Mouse (Mus musculus) heart, embryonic 15.5 days (tissue): ENCODE data around the gene Spns2. TPM values are rescaled to one million over a fixed set of nuclear protein-coding genes. Genes with fewer than 3 reads are reported as not detected.

Experiments used
- ATAC-seq: fragments of 200-750 bp; cut with Nextera tagmentation; replicated peaks from 2 replicates; pipeline ENCODE4 v1.8.0; 2017; ENCODE audit warnings: low read depth, moderate TSS enrichment; ENCODE audit not compliant: insufficient number of reproducible peaks, insufficient read depth, low FRiP score
- H3K27ac ChIP-seq: fragments of 300-500 bp; sonication (generic); 2 replicates; pipeline ENCODE4 v1.5.1; 2015; ENCODE audit warnings: mild to moderate bottlenecking, inconsistent platforms
- H3K27me3 ChIP-seq: fragments of 300-500 bp; sonication (generic); 2 replicates; pipeline ENCODE4 v1.6.1; 2015; ENCODE audit warnings: inconsistent platforms
- H3K36me3 ChIP-seq: fragments of 300-500 bp; sonication (generic); 2 replicates; pipeline ENCODE4 v1.6.1; 2015; ENCODE audit warnings: mild to moderate bottlenecking, inconsistent platforms
- H3K4me1 ChIP-seq: fragments of 300-500 bp; sonication (generic); replicated peaks from 2 replicates; pipeline ENCODE4 v1.6.1; 2015; ENCODE audit warnings: inconsistent platforms
- H3K4me2 ChIP-seq: fragments of 300-500 bp; sonication (generic); 2 replicates; pipeline ENCODE4 v1.6.1; 2015; ENCODE audit warnings: inconsistent platforms, mild to moderate bottlenecking, moderate library complexity
- H3K4me3 ChIP-seq: fragments of 300-500 bp; sonication (generic); 2 replicates; pipeline ENCODE4 v1.5.1; 2015; ENCODE audit warnings: mild to moderate bottlenecking, inconsistent platforms
- H3K9ac ChIP-seq: fragments of 300-500 bp; sonication (generic); 2 replicates; pipeline ENCODE4 v1.6.1; 2015; ENCODE audit warnings: mild to moderate bottlenecking, inconsistent platforms
- H3K9me3 ChIP-seq: fragments of 300-500 bp; sonication (generic); replicated peaks from 2 replicates; pipeline ENCODE4 v1.6.1; 2016; ENCODE audit warnings: inconsistent platforms
- WGBS: fragments of 180-500 bp; shearing (Covaris S2); methylation state at CpG from one replicate; pipeline ENCODE4 v1.1.7; 2015; ENCODE audit warnings: mixed read lengths; 5-methylcytosine and 5-hydroxymethylcytosine counted together
- polyA plus RNA-seq: library from polyadenylated mRNA; unstranded; fragments of >200 nt; fragmentation: Nextera tagmentation; extraction: Ambion mirVana; gene quantifications from 2 replicates; pipeline ENCODE4 v1.2.1, GENCODE M21; 2015

The Spns2 gene
- polyA plus RNA-seq, 1 experiment from 2014 or later: 2.8 TPM

DNA sequence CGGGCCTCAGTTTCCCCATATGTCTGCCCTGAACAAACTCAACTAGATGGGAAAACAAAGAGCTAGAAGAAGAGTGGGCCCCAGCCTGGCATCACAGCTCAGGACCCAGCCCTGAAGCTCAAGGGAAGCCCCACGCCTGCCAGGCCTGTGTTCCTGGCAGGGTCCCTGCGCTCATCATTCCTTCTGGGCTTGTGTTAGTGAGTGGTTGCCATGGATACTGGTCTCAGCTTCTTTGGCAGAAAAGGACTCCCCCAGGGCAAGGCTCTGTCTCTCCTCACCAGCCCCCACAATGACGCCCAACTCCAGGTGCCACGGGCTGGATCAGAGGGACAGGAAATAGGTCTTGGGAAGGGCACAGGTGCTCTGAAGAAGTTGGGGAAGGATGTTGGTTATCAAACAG lies 4.5 kb downstream of the Spns2 start:
- peaks cover 44% of the 10 kb centered on the region for H3K4me1 ChIP-seq
- no peak overlapping the region for H3K4me2 ChIP-seq
- no peak overlapping the region for H3K27ac ChIP-seq
- no peak overlapping the region for H3K9ac ChIP-seq
- H3K27me3 ChIP-seq: peaks cover 41% of the 10 kb centered on the region
- H3K36me3 ChIP-seq: no peaks in the 10 kb centered on the region
- H3K9me3 ChIP-seq: no peaks in the 10 kb centered on the region
- H3K4me3 ChIP-seq: no peak overlapping the region
- WGBS: 59% methylated on average over 5 of the region's 5 CpGs
- ATAC-seq: no peak

DNA sequence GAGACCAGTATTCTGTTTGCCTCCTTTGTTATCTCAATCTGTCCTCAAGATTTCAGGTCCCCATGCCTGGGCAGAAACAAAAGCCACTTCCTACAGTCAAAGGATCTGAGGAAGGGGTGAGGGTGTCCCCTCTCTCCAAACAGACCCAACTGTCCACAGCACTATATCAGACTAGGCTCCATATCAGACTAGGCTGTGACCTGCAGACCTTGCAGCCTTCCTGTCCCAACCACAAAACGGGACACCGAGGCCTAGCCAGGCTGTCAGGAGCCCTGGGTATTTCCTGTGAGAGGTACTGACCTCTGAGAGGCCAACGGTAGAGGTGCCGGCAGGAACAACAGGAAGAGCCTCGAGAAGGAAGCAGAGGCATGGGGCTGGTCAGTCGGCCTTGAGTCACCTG lies 5.2 kb downstream of the Spns2 start:
- no peak for ATAC-seq
- Histone ChIP-seq H3K27ac (no peak overlapping the region), H3K4me3 (no peak overlapping the region), H3K9me3 (no peaks in the 10 kb centered on the region), H3K4me2 (no peak overlapping the region), H3K27me3 (peaks cover 37% of the 10 kb centered on the region), H3K4me1 (peaks cover 42% of the 10 kb centered on the region), H3K36me3 (no peaks in the 10 kb centered on the region), H3K9ac (no peak overlapping the region)
- WGBS: 39% methylated on average over 6 of the region's 6 CpGs

DNA sequence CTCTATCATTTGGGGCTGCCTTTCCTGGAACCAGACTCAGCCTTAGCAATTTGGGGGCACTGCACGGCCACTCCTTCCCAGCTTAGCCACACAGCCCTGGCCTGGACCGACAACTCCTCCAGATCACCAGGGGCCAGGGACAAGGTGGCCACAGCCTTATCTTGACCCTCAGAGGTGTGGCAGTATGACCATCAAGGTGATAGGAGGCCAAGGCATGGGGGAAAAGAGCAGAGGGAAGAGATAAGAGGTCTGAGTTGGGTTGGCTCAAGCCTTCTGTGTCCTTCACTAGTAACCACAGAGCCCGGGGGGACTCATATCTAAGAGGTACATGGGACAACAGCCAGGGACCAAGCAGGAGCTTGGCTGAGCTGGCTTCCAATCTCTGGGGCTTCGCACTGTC lies 7.8 kb downstream of the Spns2 start:
- 51% methylated on average over 4 of the region's 4 CpGs for WGBS
- Histone ChIP-seq H3K4me2 (no peak overlapping the region), H3K27ac (no peak overlapping the region)

DNA sequence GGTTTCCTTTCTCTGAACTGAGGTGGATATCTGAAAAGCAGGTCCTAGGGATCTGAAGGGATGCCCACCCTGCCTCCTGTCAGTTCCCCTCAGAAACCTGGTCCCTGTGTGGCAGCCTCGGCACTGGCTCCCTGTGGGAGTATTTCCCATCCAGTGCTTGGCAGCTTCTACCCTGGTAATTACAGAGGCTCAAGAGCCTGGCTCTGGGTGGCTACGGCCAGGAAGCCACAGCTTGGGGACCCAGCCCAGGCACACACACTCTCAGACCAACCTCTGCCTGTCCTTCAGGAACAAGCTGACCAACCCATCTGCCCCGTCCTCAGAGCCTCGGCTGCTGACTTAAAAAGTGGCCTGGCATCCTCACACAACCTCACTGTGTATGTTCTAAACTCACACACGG lies 8.4 kb downstream of the Spns2 start:
- Histone ChIP-seq H3K4me3 (no peak overlapping the region), H3K27ac (no peak overlapping the region)

More for the DNA sequence above, 7.8 kb downstream of the Spns2 start:
- H3K4me1 ChIP-seq: peaks cover 38% of the 10 kb centered on the region
- H3K9ac ChIP-seq: no peak overlapping the region
- ATAC-seq: no peak
- H3K27me3 ChIP-seq: peaks cover 12% of the 10 kb centered on the region
- H3K9me3 ChIP-seq: no peaks in the 10 kb centered on the region
- no peak overlapping the region for H3K4me3 ChIP-seq
- H3K36me3 ChIP-seq: no peaks in the 10 kb centered on the region

DNA sequence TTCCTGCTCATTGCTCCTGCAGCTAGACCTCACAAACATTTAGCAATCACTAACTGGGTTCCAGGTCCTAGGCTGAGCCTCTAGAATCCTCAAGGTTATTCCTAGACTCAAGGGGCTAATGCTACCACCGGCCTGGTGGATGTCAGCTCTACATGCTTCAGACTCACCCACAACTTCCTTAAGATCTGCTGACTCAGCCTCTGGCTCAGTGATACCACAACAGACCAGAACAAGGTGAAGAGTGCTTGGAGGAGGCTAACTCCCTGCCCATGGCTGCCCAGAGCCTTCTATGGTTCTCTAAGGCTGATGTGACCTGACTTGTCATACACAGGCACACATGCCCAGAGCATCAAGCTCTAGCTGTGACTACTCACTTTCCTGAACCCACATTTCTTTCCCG lies 10.2 kb downstream of the Spns2 start:
- Histone ChIP-seq H3K4me2 (no peak overlapping the region), H3K36me3 (no peaks in the 10 kb centered on the region), H3K27ac (no peak overlapping the region), H3K9me3 (no peaks in the 10 kb centered on the region), H3K4me1 (peaks cover 26% of the 10 kb centered on the region), H3K4me3 (no peak overlapping the region), H3K9ac (no peak overlapping the region), H3K27me3 (no peaks in the 10 kb centered on the region)
- ATAC-seq: no peak
- 66% methylated on average over 2 of the region's 2 CpGs for WGBS

More for the DNA sequence above, 8.4 kb downstream of the Spns2 start:
- H3K4me2 ChIP-seq: no peak overlapping the region
- 65% methylated on average over 5 of the region's 5 CpGs for WGBS
- H3K4me1 ChIP-seq: peaks cover 38% of the 10 kb centered on the region
- H3K36me3 ChIP-seq: no peaks in the 10 kb centered on the region
- no peak overlapping the region for H3K9ac ChIP-seq
- H3K27me3 ChIP-seq: peaks cover 7% of the 10 kb centered on the region; the same call in 1 of the 2 replicates
- no peak for ATAC-seq
- H3K9me3 ChIP-seq: no peaks in the 10 kb centered on the region

DNA sequence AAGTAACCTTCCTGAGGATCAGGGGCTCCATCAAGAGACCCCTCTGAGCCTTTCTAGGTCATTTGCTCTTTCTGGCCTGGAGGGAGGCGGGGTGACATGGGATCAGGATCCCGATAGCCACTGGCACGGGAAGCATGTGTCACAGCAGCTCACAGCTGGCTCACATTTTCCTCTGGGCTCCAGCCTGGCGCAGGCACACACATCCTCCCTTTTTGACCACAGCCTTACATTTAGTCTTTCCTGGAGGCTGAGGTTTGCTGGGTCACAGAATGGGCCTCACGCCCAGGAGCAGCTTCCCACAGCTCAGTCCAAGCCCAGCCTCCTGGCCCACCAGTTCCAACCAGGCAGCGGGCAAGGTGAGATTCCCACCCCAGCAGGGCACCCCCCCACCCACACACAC lies 11.5 kb downstream of the Spns2 start:
- Histone ChIP-seq H3K9me3 (no peaks in the 10 kb centered on the region), H3K27me3 (no peaks in the 10 kb centered on the region), H3K4me3 (no peak overlapping the region), H3K27ac (peak overlapping the region; percentile 53), H3K36me3 (no peaks in the 10 kb centered on the region), H3K9ac (no peak overlapping the region), H3K4me1 (peaks cover 25% of the 10 kb centered on the region), H3K4me2 (no peak overlapping the region)
- 30% methylated on average over 6 of the region's 6 CpGs for WGBS
- ATAC-seq: no peak

DNA sequence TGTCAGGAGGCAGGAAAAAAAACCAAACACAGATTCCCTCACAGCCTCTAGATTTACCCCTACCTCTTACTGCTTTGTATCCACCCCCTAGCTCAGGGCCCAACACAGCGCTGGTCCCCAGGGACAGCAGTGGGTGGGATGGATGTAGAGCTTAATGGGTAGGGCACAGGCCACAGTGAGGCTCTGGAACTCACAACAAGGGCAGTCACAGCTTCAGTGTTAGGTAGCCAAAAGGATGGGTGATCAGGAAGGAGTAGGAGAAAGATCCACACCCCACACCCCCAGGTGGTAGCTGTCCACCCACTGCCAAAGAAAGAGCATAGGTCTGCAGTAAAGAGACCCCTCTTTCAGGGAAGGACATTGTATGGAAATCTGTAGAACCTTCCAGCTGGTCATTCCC lies 12.1 kb downstream of the Spns2 start:
- Histone ChIP-seq H3K9ac (0 out of 2 replicates have a peak overlapping the region, but pooled peaks have one; percentile 24), H3K4me2 (no peak overlapping the region), H3K9me3 (no peaks in the 10 kb centered on the region), H3K36me3 (no peaks in the 10 kb centered on the region), H3K27ac (peak overlapping the region; percentile 53), H3K4me1 (peaks cover 22% of the 10 kb centered on the region), H3K27me3 (no peaks in the 10 kb centered on the region), H3K4me3 (no peak overlapping the region)
- ATAC-seq: no peak
- 87% methylated on average over 1 of the region's 1 CpGs for WGBS

DNA sequence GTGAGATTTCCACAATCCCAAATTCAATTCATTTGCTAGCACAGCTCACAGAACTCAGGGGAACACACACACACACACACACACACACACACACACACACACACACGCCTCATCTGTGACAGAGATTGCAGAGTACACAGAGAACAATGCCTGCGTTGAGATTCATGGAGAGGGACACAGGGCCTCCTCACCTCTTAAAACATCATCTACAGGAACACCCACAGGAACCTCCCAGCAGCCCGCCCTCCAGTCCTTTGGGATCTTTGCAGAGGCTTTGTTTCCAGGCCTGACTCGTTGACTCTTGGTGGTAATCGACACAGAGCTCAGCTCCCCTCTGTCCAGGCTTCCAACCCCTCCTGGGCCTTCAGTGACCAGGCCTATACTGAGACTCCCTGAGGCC lies 12.5 kb downstream of the Spns2 start:
- 41% methylated on average over 5 of the region's 5 CpGs for WGBS
- H3K4me2 ChIP-seq: no peak overlapping the region
- peak overlapping the region; percentile 53 for H3K27ac ChIP-seq
- H3K27me3 ChIP-seq: no peaks in the 10 kb centered on the region
- H3K9me3 ChIP-seq: no peaks in the 10 kb centered on the region
- H3K4me1 ChIP-seq: peaks cover 21% of the 10 kb centered on the region
- no peak for ATAC-seq
- 0 out of 2 replicates have a peak overlapping the region, but pooled peaks have one; percentile 24 for H3K9ac ChIP-seq
- H3K4me3 ChIP-seq: no peak overlapping the region
- H3K36me3 ChIP-seq: no peaks in the 10 kb centered on the region

DNA sequence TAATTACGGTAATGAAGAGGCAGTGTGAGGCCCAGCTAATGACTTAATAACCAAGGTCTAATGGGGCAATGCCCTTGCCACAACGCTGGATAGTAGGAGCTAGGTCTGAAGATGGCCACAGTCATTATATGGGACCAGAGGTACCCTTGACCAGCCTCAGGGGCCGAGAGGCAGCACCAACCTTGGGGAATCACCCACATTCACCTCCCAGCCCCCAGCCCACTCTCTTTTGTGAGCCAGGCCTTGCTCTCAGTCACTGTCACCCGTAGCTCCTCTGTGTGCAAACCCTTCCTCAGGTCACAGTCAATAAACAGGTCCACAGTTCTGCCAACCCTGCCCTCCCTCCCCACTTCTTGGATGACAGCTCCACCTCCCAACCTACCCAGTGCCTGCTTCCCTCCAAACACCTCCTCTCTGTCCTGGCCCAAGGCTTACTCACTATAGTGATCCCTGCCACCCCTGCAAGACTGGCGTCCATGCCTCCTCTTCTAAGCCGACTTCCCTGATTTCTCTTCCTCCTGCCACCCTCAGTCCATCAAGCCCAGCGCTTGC lies 13.6 kb downstream of the Spns2 start:
- 73% methylated on average over 7 of the region's 7 CpGs for WGBS
- H3K4me2 ChIP-seq: no peak overlapping the region
- H3K9me3 ChIP-seq: no peaks in the 10 kb centered on the region
- H3K27me3 ChIP-seq: no peaks in the 10 kb centered on the region
- H3K4me1 ChIP-seq: peaks cover 14% of the 10 kb centered on the region
- H3K27ac ChIP-seq: 0 out of 2 replicates have a peak overlapping the region, but pooled peaks have one; percentile 48
- H3K36me3 ChIP-seq: no peaks in the 10 kb centered on the region
- H3K4me3 ChIP-seq: no peak overlapping the region
- no peak overlapping the region for H3K9ac ChIP-seq
- ATAC-seq: no peak

DNA sequence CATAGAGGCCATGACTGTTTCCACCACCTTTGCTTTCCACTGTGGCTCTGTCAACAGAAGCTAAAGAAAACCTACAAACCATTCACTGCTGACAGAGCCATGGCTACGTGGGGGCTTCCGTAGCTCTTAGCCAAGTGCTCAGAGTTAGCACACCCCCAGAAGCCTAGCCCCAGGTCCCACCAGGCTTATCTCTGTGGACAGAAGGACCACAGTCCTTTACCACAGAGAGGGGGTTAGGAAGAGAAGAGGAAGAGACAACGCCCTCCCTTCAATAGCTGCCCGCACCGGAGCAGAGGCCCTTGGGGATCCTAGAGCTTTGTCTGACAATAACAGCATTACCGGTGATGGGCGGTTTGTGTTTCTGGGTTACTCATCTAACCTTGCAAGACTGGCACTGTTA lies 14.3 kb downstream of the Spns2 start:
- no peak overlapping the region for H3K9ac ChIP-seq
- peaks cover 18% of the 10 kb centered on the region for H3K4me1 ChIP-seq
- peak overlapping the region; percentile 48; the same call in 1 of the 2 replicates for H3K27ac ChIP-seq
- H3K4me3 ChIP-seq: no peak overlapping the region
- no peaks in the 10 kb centered on the region for H3K36me3 ChIP-seq
- WGBS: 64% methylated on average over 7 of the region's 7 CpGs
- no peaks in the 10 kb centered on the region for H3K27me3 ChIP-seq
- ATAC-seq: 0 out of 2 replicates have a peak, but pooled peaks have one; percentile 32
- H3K4me2 ChIP-seq: no peak overlapping the region
- H3K9me3 ChIP-seq: no peaks in the 10 kb centered on the region

DNA sequence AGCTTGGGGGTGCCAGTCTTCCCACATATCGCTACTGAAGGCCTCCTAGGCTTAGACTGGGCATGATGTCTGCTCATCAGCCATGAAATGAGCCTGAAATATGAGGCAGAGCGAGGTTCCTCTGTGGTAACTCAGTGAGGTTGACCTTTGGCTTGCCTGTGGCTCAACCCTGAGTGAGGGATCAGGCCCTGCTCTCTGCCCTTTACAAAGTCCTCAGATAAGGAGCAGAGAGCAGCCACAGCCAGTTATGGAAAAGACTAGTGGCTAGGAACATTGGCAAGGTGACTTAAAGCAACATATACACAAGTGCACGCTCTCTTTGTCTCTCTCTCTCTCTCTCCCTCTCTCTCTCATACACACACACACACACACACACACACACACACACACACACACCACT lies 14.8 kb downstream of the Spns2 start:
- no peaks in the 10 kb centered on the region for H3K27me3 ChIP-seq
- H3K4me3 ChIP-seq: no peak overlapping the region
- peak overlapping the region; percentile 27; the same call in 1 of the 2 replicates for H3K27ac ChIP-seq
- 74% methylated on average over 3 of the region's 3 CpGs for WGBS
- no peak overlapping the region for H3K9ac ChIP-seq
- ATAC-seq: no peak
- peaks cover 23% of the 10 kb centered on the region for H3K4me1 ChIP-seq
- H3K4me2 ChIP-seq: no peak overlapping the region
- H3K36me3 ChIP-seq: no peaks in the 10 kb centered on the region
- no peaks in the 10 kb centered on the region for H3K9me3 ChIP-seq

DNA sequence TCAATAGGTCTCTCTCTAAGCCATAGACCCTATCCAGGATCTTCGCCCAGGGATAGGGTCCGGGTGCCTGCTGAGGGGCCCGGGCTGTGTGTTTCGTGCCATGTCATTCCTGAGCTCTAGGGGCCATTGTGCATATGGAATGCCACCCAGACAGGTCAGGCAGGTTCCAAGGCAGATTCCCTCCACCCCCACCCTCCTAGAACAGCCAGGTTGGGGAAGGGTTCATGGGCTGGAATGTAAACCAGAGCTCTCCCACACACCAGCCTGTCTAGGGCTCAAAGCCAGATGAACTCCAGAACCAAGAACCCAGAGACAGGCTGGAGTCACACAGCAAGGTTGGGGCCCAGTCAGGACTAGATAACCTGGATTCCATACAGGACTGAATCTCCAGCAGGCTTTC lies 16.2 kb downstream of the Spns2 start:
- no peak overlapping the region for H3K27ac ChIP-seq
- ATAC-seq: no peak
- 85% methylated on average over 4 of the region's 4 CpGs for WGBS
- no peak overlapping the region for H3K4me2 ChIP-seq
- no peak overlapping the region for H3K9ac ChIP-seq
- no peak overlapping the region for H3K4me3 ChIP-seq
- no peaks in the 10 kb centered on the region for H3K9me3 ChIP-seq
- no peaks in the 10 kb centered on the region for H3K27me3 ChIP-seq
- peaks cover 37% of the 10 kb centered on the region for H3K4me1 ChIP-seq
- no peaks in the 10 kb centered on the region for H3K36me3 ChIP-seq
